Mouse (Mus musculus) hindbrain, embryonic 11.5 days (tissue): ENCODE measurements around the gene Sdf2l1. TPM values are rescaled to one million over a fixed set of nuclear protein-coding genes. Genes with fewer than 3 reads are reported as not detected.

Source experiments
- ATAC-seq: fragments of 200-750 bp; cut with Nextera tagmentation; 2 replicates; pipeline ENCODE4 v1.8.0; 2017; ENCODE audit warnings: mild to moderate bottlenecking, moderate TSS enrichment, moderate library complexity; ENCODE audit not compliant: low FRiP score
- DNase-seq: peaks from one replicate; pipeline ENCODE4 v3.0.0-alpha.2; 2015; ENCODE audit warnings: low spot score
- H3K27ac ChIP-seq: fragments of 300-500 bp; sonication (generic); 2 replicates; pipeline ENCODE4 v1.5.1; 2014; ENCODE audit warnings: mild to moderate bottlenecking, low read depth, low read length
- H3K27me3 ChIP-seq: fragments of 300-500 bp; sonication (generic); 2 replicates; pipeline ENCODE4 v1.6.1; 2014; ENCODE audit warnings: mild to moderate bottlenecking, low read length, moderate library complexity, mixed read lengths; ENCODE audit not compliant: control insufficient read depth, insufficient read depth
- H3K36me3 ChIP-seq: fragments of 300-500 bp; sonication (generic); 2 replicates; pipeline ENCODE4 v1.6.1; 2014; ENCODE audit warnings: mild to moderate bottlenecking, low read length, moderate library complexity, mixed read lengths; ENCODE audit not compliant: control insufficient read depth, insufficient read depth
- H3K4me1 ChIP-seq: fragments of 300-500 bp; sonication (generic); replicated peaks from 2 replicates; pipeline ENCODE4 v1.6.1; 2014; ENCODE audit warnings: low read length, mixed read lengths; ENCODE audit not compliant: control insufficient read depth, insufficient read depth
- H3K4me2 ChIP-seq: fragments of 300-500 bp; sonication (generic); replicated peaks from 2 replicates; pipeline ENCODE4 v1.6.1; 2014; ENCODE audit warnings: mild to moderate bottlenecking, low read depth, low read length
- H3K4me3 ChIP-seq: fragments of 300-500 bp; sonication (generic); 2 replicates; pipeline ENCODE4 v1.5.1; 2014; ENCODE audit warnings: low read depth, low read length
- H3K9ac ChIP-seq: fragments of 300-500 bp; sonication (generic); 2 replicates; pipeline ENCODE4 v1.6.1; 2014; ENCODE audit warnings: low read depth, low read length
- H3K9me3 ChIP-seq: fragments of 300-500 bp; sonication (generic); 2 replicates; pipeline ENCODE4 v1.6.1; 2016; ENCODE audit warnings: low read length; ENCODE audit not compliant: control insufficient read depth
- WGBS: fragments of 180-500 bp; shearing (Covaris S2); extraction: QIAGEN DNeasy Blood & Tissue Kit; methylation state at CpG from one replicate; pipeline ENCODE4 v1.1.7; 2014; 5-methylcytosine and 5-hydroxymethylcytosine counted together
- polyA plus RNA-seq: library from polyadenylated mRNA; unstranded; fragments of >200 nt; fragmentation: Nextera tagmentation; extraction: Ambion mirVana; gene quantifications from 2 replicates; pipeline ENCODE4 v1.2.1, GENCODE M21; 2014

Gene Sdf2l1
- polyA plus RNA-seq, 1 experiment from 2014 or later = 70.9 TPM

DNA sequence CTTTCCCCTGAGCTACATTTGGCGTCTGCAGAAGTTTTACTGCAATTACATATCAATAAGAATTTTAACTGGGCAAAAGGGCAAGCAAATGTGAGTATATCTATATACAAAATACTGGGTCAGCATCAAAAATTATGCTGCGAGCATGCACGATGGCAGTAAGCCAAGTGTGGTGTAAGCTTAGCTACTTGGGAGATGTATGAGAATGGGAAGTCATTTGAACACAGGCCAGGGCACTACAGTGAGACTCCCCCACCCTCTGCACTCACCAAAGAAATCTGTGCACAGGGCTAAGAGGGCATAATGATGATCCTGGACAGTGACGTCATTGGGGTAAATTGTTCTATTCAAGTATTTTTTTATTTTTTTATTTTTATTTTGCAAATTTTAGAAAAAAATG is 27.6 kb downstream of the Sdf2l1 start:
- no peak overlapping the region for H3K27ac ChIP-seq
- no peaks in the 10 kb centered on the region for H3K4me1 ChIP-seq
- H3K27me3 ChIP-seq = no peaks in the 10 kb centered on the region
- no peak overlapping the region for H3K4me3 ChIP-seq
- 93% methylated on average over 4 of the region's 4 CpGs for WGBS
- ATAC-seq (no peak), DNase-seq (no peak)
- H3K9ac ChIP-seq = no peak overlapping the region
- H3K4me2 ChIP-seq = no peak overlapping the region
- H3K36me3 ChIP-seq = peaks cover 9% of the 10 kb centered on the region; the same call in 1 of the 2 replicates
- no peaks in the 10 kb centered on the region for H3K9me3 ChIP-seq

DNA sequence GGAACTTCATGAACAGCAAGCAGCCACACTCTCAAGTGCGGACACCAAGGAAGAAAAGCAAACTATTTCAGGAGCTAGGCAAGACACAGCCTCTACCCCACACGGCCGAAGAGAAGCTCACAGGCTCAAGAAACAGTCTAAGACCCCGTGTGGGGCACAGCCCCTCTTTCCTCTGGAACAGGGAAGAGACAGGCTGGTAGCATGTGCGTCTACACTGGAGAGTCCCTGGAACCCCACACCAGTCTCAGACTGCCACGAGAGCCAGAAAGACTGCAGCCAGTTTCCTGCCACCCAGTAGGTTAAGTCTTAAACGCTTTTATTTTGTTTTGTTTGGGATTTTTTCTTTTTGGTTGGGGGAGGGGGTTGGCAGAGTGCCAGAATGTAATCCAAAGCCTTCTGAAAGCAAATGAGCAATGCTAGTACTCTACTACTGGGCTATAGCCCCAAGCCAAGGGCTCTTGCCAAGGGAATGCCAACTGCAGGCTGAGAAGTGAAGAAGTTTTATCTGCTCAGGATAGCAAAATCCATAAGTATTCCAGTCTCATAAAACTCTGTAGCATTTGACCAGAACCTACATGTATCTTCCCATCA is 29.5 kb downstream of the Sdf2l1 start:
- ATAC-seq = no peak
- WGBS = 86% methylated on average over 7 of the region's 7 CpGs
- Histone ChIP-seq H3K4me3 (no peak overlapping the region), H3K27me3 (no peaks in the 10 kb centered on the region), H3K4me2 (no peak overlapping the region), H3K9me3 (no peaks in the 10 kb centered on the region), H3K4me1 (no peaks in the 10 kb centered on the region), H3K9ac (no peak overlapping the region), H3K27ac (no peak overlapping the region), H3K36me3 (peaks cover 10% of the 10 kb centered on the region; the same call in 1 of the 2 replicates)
- no peak for DNase-seq

DNA sequence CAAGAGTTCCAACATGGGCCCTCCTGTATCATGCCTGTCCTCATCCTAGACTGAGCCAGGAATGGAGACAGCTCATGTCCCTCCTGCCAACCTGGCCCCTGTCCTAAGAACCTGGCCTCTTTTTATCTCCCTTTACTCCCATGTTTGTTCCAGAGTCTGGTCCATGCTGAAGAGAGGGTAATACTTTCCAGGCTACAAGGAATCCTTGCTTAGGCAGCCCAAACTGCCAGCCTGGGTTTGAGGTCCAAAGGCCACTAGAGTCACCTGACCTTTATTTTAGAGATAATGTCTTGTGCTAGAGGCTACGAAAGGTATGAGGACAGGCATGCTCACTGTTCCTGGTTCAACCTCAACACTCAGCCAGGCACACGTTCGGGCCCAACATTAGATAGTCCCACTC is 35.2 kb downstream of the Sdf2l1 start:
- Histone ChIP-seq H3K9ac (no peak overlapping the region), H3K4me3 (no peak overlapping the region), H3K27me3 (no peaks in the 10 kb centered on the region), H3K4me1 (no peaks in the 10 kb centered on the region), H3K36me3 (peaks cover 23% of the 10 kb centered on the region), H3K9me3 (no peaks in the 10 kb centered on the region), H3K27ac (no peak overlapping the region), H3K4me2 (no peak overlapping the region)
- 98% methylated on average over 3 of the region's 3 CpGs for WGBS
- DNase-seq (no peak), ATAC-seq (no peak)

DNA sequence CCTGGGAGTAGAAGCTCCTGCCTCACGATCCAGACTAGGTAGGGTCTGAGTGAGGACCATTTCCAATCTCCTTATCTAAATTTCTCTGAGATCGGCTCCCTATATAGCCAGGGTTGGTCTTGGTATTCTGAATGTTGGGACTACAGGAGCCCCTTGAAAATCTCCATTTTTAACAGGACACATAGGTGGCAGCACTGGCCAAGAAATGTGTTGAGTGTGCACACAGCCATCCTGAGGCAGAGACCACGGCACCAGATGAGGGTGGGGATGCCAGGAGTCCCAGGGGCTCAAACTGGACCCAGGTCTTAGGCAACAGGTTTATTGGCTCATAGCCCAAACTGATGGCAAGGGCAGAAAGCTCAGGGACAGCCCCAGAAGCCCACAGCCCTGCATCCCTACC is 43.8 kb downstream of the Sdf2l1 start:
- ATAC-seq (no peak), DNase-seq (no peak)
- Histone ChIP-seq H3K9me3 (no peaks in the 10 kb centered on the region), H3K4me3 (no peak overlapping the region), H3K9ac (no peak overlapping the region), H3K4me2 (no peak overlapping the region), H3K36me3 (peaks cover 14% of the 10 kb centered on the region; the same call in 1 of the 2 replicates), H3K4me1 (no peaks in the 10 kb centered on the region), H3K27ac (no peak overlapping the region), H3K27me3 (no peaks in the 10 kb centered on the region)
- WGBS = 81% methylated on average over 3 of the region's 3 CpGs

DNA sequence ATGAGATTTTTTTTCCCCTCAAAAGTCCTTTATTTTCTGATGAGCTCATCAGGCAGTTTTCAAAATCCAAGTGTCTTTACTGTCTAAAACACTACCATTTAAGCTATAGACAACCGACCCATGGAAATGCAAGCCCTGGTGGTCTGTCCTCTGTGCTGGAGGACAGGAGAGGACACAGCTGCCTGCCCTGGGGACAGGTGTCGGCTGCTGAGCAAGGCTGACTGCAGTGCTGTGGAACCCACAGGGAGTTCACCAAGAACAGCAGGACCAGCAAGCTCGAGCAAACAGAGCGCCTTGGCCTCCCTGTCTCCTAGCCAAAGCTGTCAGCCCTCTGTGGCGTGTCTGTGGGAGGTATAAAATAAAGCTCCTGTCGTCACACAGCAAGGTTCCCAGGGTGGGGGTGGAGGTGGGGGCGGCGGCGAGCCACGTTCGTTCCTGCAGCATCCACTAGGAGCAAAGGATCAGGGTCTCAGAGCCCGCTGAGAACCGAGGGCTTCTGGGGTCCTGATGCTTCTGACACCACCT is 45.5 kb downstream of the Sdf2l1 start:
- Histone ChIP-seq H3K27ac (no peak overlapping the region), H3K9ac (no peak overlapping the region), H3K4me3 (no peak overlapping the region), H3K36me3 (peaks cover 8% of the 10 kb centered on the region; the same call in 1 of the 2 replicates), H3K4me1 (no peaks in the 10 kb centered on the region), H3K9me3 (no peaks in the 10 kb centered on the region), H3K27me3 (no peaks in the 10 kb centered on the region), H3K4me2 (no peak overlapping the region)
- ATAC-seq (no peak), DNase-seq (no peak)
- 79% methylated on average over 13 of the region's 13 CpGs for WGBS

DNA sequence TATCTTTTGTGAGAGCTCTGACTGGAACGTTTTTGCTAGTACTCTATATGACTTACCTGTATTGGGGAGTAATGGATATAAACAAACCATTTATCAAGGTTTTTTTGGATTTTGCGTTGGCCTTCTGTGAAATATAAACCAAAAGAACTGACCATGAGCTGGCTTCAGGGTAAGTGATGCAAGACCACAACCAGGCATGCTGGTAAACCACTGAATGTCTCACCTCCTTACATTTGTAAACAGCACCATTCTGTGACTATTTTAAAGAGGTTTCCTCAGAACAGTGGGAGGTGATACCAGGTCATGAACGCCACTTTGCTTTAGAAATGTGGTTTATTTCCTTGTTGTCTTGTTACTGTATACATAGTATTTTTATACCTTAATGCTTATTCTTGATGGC is 45.9 kb downstream of the Sdf2l1 start:
- H3K27ac ChIP-seq = no peak overlapping the region
- no peaks in the 10 kb centered on the region for H3K27me3 ChIP-seq
- 89% methylated on average over 3 of the region's 3 CpGs for WGBS
- H3K4me1 ChIP-seq = no peaks in the 10 kb centered on the region
- no peak overlapping the region for H3K4me3 ChIP-seq
- H3K36me3 ChIP-seq = peaks cover 8% of the 10 kb centered on the region; the same call in 1 of the 2 replicates
- no peaks in the 10 kb centered on the region for H3K9me3 ChIP-seq
- no peak overlapping the region for H3K9ac ChIP-seq
- no peak overlapping the region for H3K4me2 ChIP-seq
- ATAC-seq (no peak), DNase-seq (no peak)

DNA sequence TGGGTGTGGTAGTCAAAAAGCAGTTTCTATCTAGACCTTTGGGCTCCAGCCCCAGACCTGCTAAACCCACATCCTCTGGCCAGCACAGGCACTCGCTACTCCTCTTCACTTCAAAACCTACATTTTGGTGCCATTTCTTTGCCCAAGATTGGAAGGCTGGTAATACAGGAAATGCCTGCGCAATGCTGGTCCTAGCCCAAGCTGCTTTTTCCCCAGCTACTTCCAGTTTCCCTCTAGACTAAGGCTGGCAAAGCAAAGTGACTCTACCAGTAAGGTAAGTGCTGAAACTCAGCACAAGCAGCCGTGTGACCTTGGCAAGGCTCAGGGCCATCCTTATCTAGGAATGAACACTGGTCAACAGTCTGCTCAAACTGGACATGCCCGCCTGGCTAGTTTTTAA is 46.5 kb downstream of the Sdf2l1 start:
- Histone ChIP-seq H3K36me3 (0 out of 2 replicates have a peak, but pooled peaks cover 6% of the 10 kb centered on the region), H3K27ac (no peak overlapping the region), H3K4me1 (no peaks in the 10 kb centered on the region), H3K9me3 (no peaks in the 10 kb centered on the region), H3K4me2 (no peak overlapping the region), H3K4me3 (no peak overlapping the region), H3K27me3 (no peaks in the 10 kb centered on the region), H3K9ac (no peak overlapping the region)
- ATAC-seq (no peak), DNase-seq (no peak)
- WGBS = 93% methylated on average over 4 of the region's 4 CpGs

DNA sequence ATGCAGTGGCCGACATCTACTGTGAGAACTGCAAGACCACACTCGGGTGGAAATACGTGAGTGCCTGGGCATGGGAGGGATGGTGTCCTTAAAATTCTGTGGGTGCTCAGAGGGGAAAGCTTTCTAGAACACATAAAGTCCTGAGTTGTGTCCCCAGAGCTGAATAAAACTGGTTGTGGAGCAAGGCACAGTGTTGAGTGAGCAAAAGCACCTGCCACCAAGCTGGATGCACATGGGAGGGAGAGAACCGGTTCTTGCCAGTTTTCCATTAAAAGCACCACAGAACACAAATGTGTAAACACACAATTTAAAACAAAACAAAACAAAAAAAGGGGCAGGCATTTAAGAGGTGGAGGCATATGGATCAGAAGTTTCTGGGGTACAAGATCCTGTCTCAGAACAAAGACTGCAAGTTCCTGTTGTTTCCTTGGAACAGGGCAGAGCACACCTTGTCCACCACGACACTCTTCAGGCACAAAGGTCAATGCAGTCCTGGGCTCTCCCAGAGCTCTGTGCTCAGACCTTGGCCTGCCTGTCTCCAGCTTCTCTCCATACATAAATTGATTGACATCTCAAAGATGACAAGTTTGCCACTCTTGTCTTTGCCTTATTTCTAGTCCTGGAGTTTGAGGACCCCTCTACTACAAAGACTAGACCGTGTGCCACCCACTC is 49.9 kb downstream of the Sdf2l1 start:
- no peak overlapping the region for H3K27ac ChIP-seq
- H3K36me3 ChIP-seq = peaks cover 5% of the 10 kb centered on the region; the same call in 1 of the 2 replicates
- ATAC-seq = no peak

More for the DNA sequence above, 49.9 kb downstream of the Sdf2l1 start:
- DNase-seq = no peak
- Histone ChIP-seq H3K4me3 (no peak overlapping the region), H3K27me3 (no peaks in the 10 kb centered on the region), H3K9ac (no peak overlapping the region), H3K4me1 (no peaks in the 10 kb centered on the region), H3K4me2 (no peak overlapping the region), H3K9me3 (no peaks in the 10 kb centered on the region)
- WGBS = 86% methylated on average over 6 of the region's 6 CpGs
